Mouse (Mus musculus) gonadal fat pad, adult 2 months (tissue): Measurements from ENCODE around the gene Pabpc4. TPM values are rescaled to one million over a fixed set of nuclear protein-coding genes. Genes with fewer than 3 reads are reported as not detected.
"Not testable (repeated sequence)": the region's sequence is repeated elsewhere in the genome, so short reads cannot be mapped to it uniquely, and the experiment has no call there.

ENCODE experiments used
- DNase-seq: peaks from one replicate; pipeline ENCODE4 v3.0.0-alpha.2; 2012; ENCODE audit warnings: low read depth
- polyA plus RNA-seq: library from polyadenylated mRNA; depleted of rRNA; stranded (reverse); fragments of >200 nt; gene quantifications from 2 replicates; pipeline ENCODE4 v1.2.3, GENCODE M21; 2012

The Pabpc4 gene
- polyA plus RNA-seq, 1 experiment: 58.2 TPM

DNA sequence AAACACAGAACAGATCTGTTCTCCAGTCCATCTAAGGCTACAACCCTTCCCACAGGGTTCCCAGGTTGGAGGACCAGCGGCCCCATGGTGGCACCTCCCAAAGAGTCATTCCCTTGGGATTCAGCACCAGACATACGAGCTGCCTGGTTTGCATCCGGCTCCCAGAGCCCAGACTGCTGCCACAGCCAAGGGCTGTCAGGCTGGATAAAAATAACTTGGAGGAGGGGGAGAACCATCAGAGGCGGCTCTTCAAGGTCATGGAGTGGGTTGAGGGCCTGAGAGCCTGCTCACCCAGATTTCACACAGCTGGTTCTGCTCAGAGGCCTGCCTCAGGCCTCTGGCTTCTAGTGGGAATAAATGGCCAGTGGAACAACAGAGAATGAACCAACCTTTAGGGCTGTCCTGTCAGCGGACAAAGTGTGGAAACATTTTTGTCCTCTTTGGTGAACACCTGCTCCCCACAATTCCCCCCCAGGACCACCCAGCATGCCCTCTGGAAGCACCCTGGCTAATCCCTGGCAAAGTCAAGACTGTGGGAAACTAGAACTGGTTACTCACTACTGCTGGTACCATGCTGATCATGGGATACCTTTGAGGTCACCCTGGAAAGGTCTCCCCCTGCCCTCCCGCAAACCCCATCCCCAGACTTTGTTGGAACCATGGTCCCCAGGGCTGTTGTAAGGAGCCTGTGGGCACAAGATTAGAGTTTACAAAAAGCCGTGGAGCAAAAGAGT lies 14.8 kb upstream of the Pabpc4 start:
- no peak for DNase-seq

DNA sequence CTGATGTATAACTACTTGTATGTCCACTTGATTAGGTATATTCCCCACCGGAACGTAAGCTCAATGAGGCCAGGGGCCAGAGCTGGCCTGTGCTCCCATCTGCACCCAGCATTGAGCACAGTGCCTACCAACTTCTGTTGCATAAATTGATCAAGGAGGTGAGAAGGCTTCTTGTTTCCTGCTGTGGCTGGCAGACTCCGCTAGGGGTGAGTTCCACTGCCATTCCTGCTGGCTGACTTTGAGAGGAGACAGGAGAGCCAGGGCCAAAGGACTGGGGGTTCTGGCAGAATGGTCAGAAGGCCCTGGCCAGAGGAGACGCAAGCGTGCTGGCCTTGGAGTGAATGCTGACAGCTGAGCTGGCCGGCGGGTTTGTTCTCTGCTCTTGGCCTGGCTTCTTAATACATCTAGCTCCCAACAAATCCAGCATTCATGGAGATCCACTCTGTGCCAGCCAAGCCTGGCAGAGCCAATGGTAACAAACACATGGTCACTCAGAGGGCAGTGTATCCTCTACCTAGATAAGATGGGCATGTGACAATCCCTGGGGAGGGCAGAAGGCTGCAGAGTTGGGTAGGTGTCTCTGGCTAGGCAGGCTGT lies 13.1 kb upstream of the Pabpc4 start:
- DNase-seq: no peak

DNA sequence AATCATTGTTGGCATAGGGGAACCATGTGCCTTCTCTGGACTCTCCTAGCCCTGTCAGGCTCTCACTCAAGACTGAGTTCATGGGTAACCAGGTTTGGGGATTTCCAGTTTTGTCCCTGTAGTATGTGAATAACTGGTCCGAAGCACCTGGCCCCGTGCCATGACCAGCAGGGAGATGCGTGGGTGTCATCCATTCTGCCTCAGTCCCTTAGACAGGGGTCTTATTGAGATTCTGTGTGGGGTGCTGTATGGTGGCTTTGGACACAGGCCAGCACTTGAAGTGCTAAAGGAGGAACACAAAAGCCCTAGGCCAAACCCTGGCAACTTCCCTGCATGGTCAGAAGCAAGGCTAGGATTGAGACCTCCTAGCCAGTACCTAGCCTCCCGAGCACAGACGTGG lies 9.9 kb upstream of the Pabpc4 start:
- DNase-seq: no peak

DNA sequence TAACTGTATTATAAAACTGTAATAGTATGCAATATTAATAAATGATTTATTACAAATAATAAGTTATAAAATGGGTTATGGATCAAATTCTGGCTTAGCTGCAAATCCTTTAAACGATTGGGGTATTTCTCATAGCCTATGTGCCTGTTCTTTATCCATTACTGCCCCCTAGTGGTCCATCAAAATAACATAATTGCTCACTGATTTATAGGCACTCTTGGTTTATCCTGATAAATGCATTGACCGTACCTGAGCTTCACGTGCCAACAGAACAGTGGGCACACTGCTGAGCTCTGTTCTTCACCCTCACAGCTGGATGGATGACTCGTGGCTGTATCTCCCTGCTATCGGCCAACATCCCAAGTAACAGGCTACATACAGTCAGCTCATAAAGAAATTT lies 7.5 kb upstream of the Pabpc4 start:
- no peak for DNase-seq

DNA sequence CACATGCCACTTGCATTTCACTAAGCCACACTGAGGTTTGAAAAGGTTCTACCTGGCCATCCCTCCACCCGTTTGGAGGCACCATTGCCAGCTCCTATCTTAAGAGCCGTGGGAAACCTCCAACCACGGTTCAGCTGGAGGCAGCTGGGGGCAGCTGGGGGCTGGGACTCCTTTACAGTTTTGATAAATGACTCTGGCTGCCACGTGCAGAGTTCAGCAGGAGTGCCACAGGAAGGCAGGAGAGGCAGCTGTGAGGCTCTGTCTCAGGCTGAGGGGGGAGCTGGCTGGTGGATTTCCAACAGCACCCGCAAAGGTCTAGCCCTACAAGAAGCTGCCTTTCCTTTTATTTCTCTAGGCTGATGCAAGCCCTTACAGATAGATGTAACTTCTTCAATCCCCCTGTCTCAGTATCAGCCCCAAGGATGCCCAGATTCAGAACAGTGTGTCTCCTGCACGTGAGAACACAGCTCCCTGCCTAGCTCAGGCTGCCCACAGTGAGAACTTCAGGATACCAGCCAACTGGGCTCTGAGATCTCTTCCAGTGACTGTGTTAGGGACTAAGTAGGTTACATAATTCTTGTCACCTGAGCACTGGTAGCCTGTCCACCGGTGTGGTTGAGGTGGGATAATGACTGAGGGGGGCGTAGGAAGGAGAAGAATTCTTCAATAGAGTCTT lies 1.9 kb upstream of the Pabpc4 start:
- no peak for DNase-seq

DNA sequence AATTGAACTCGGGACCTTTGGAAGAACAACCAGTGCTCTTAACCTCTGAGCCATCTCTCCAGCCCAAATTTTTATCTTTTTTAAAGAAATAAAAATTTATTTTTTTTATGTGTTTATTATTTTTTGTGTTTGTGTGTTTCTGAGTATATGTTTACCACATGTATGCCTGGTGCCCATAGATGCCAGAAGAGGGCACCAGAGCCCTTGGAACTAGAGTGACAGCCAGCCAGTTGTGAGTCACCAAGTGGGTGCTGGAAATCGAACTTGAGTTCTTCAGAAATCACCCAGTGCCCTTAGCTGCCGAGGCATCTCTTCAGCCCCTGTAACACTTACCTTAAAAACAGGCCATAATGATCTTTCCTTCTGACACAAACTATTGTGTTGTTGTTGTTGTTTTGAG lies 8.9 kb downstream of the Pabpc4 start:
- DNase-seq: no peak

DNA sequence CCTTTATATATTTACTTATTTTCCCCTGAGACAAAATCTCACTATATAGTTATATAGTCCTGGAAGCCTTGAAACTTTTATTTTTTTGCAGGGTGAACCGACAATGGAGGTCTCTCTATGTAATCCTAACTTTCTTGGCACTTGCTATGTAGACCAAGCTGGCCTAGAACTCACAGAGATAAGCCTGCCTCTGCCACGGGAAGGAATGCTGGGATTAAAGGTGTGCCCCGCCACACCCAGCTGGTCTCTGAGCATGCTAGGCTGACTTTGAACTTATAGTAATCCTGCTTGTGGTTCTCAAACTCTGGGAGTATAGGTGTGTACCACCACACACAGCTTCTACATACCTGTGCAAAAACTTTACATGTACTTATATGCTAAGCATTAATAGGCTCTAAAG lies 18.0 kb downstream of the Pabpc4 start:
- no peak for DNase-seq

DNA sequence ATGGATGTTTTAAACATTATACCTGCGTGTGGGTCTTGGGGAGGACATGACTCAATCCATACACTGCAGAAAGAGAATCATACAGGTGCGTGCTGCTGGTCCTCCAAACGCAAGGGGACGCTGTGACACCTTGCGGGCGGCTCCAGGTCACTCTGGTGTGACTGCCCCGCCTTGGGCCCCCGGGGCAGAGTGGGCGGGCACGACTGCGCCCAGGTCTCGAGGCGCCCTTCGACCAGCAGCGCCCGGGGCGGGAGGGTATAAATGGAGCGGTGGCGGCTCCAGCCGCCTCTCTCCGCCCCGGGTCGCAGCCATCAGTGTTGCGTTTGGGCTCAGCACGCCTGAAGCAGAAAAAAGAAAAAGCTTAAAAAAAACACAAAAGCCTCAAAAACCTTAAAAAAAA lies 20.3 kb downstream of the Pabpc4 start:
- DNase-seq: no peak

DNA sequence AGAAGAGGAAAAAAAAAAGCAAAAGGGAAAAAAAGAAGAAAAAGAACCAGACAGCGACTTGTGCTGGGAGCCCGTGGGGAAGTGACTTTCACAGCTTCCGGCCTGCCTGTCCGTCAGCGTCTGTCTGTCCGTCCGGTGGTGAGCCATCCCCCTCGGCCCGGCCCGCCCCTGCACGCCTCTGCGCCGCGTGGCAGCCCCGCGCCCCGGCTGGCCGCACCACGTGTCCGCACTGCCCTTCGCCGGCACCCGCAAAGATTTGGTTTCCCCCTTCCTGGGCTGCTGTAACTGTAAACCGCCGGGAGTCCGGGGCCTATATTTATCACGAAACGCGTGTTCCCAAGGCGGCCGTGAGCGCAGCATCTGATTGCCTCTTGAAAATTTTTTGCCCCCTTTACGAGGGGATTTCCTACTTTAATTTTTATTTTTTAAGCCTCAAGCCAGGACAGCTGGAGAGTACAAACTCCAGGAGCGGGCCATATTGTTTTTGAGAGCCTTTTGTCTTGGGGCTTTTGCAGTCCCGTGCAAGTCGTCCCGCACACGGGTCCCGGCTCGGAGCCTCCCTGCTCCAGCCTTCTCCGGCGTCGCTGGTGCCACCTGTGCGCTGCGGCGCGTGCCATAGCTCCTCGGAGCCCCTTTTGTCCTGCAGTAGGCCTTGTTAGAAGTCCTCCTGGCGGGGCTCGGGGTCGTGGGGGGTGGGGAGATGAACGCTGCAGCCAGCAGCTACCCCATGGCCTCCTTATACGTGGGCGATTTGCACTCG lies 20.9 kb downstream of the Pabpc4 start:
- not testable (repeated sequence) for DNase-seq

DNA sequence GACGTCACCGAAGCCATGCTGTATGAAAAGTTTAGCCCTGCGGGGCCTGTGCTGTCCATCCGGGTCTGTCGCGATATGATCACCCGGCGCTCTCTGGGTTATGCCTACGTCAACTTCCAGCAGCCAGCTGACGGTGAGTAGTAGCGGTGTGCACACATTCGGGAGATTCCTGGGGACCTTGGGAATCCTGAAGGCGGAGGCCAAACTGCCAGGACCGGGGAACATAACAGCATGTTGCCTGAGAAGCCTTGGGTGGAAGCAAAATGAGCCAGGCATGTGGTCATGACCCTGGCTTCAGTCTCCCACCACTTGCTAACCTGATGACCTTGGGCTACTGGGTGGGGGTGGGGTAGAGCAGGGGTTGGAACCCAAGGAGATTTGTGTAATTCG lies 21.5 kb downstream of the Pabpc4 start:
- DNase-seq: not testable (repeated sequence)

DNA sequence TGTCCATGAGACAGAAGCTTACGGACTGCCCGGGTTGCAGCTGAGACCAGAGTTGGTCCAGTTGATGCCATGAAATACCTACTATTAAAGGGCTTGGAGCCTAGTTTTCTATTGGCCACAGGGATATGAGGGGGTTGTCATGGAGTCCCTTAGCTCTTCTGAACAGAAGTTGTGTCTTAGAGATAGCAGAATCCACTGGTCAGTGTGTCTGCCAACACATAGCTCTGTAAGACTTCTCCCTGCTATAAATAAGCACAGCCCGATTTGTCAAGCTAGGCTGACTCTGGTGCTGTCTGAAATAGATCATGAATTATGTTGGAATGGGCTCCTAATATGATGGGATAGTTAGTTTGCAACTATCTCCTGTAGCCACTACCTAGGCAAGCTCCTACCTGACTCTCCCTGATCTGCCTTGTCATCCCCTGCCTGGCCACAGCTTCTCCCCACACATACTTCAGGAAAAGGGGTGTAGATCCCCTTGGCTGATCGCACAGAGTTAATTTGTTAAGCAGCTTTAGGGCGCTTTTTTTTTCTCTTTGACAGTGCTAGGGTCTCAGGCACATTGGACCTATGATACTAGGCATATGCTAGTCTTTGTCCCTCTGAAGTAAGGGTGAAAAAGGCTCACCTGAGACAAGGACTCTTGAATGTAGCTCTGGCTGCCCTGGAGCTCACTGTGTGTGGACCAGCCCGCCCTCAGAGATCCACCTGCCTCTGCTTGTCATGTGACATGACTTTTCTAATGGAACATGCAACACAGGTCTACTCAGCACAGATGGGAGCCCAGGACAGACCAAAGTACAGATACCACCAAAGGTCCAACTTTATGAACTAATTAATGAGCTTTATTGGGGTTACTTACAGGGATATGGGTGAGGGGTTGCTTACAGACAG lies 22.8 kb downstream of the Pabpc4 start:
- DNase-seq: no peak

DNA sequence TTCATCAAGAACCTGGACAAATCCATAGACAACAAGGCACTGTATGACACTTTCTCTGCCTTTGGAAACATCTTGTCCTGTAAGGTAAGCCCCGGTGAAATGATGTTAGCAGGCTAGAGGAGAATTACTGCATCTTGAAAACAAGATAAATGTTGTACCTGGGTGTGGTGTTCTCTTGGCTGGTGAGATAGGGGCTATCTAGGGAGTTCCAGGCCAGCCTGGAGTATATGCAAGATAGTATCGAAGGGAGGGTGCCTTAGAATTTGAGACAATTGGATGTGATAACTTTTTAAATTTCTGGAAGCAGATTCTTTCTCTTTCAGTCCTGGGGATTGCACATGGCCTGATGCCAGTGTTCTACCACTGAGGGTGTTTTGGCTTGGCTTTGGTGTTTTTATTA lies 24.6 kb downstream of the Pabpc4 start:
- no peak for DNase-seq

DNA sequence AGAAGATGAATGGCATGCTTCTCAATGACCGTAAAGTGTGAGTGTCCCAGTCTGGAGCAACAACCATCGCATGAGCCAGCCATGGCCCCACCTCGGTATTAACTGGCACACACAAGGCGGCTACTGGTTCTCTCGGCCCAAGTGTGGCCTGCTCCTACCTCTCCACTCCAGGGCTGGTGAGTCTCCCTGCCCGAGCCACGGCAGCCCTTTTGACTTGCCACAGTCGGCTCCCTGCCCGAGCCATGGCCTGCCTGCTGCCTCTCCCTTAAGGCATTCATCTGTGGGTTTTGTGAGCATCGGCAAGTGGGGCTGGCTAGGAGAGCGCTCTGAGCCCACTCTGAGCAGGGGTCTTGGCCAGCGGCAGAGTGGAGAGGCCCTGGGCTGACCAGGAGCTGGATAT lies 26.9 kb downstream of the Pabpc4 start:
- no peak for DNase-seq

DNA sequence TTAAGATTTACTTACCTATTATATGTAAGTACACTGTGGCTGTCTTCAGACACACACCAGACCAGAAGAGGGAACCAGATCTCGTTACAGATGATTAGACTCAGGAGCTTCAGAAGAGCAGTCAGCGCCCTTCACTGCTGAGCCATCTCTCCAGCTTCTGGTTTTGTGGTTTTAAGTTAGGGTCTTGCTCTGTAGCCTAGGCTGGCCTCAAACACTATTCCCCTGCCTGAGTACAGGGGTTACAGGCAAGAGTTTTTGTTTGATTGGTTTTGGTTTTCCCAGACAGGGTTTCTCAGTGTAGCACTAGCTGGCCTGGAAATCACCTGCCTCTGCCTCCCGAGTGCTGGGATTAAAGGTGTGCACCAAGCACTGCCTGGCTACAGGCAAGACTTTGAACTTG lies 30.2 kb downstream of the Pabpc4 start:
- no peak for DNase-seq

DNA sequence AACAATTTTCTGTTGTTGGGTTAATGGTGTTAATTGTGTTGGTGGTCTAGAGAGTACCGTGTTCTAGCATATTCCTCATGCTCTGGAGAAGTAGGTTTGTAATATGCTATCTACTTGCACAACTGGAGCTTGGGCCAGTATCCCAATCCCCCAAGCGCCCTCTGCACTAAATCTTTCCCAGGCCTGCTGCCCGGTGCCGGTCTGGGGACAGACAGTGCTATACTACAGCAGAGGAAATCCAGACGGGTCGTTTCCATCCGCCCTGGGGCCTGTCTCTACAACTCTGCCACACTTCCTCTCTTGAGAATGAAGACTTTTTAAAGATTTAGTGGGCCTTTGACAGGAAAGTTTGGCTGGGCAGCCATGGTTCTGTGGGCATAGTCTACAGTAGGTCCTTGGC lies 30.8 kb downstream of the Pabpc4 start:
- DNase-seq: no peak

DNA sequence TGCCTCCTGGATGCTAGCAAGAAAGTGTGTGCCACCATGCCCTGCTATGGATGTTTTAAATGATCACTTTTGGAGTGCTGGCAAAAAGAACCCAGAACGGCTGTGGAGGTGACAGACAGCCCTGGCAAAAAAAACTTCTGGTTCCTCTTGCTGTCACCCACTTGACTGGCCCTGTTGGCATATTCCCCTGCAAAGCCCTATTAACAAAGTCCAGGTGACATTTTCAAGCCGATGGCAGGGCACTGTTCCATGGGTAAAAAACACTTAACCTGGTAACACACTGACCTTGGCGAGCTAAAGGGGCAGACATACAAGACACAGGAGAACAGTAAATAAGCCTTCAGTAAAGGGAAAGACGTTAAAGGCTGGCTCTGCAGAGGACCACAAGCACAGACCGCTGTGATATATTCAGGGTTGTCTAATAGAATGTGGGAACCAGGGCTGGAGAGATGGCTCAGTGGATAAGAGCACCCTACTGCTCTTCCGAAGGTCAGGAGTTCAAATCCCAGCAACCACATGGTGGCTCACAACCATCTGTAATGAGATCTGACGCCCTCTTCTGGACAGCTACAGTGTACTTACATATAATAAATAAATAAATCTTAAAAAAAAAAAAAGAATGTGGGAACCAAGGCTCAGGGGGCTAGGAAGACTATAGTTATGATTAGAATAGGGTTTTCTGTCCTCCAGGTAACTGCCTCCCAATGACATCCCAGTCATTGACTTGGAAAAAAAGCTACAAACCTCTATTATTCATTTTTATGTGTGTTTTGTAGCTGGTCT lies 31.7 kb downstream of the Pabpc4 start:
- no peak for DNase-seq

DNA sequence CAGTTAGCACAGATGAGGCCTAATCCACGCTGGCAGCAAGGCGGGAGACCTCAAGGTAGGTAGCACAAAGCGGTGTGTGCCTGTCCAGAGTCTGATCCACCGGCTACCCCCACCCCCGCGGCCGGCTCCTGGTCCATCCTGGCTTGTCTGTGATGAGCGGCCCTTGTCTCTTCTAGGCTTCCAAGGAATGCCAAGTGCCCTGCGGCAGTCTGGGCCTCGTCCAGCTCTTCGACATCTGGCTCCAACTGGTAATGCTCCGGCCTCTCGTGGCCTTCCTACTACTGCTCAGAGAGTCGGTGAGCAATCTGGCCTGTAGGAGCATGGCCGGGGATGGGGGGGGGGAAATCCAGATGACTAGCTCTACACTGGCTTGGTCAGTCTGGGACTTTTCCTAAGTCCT lies 32.9 kb downstream of the Pabpc4 start:
- DNase-seq: not testable (repeated sequence)

DNA sequence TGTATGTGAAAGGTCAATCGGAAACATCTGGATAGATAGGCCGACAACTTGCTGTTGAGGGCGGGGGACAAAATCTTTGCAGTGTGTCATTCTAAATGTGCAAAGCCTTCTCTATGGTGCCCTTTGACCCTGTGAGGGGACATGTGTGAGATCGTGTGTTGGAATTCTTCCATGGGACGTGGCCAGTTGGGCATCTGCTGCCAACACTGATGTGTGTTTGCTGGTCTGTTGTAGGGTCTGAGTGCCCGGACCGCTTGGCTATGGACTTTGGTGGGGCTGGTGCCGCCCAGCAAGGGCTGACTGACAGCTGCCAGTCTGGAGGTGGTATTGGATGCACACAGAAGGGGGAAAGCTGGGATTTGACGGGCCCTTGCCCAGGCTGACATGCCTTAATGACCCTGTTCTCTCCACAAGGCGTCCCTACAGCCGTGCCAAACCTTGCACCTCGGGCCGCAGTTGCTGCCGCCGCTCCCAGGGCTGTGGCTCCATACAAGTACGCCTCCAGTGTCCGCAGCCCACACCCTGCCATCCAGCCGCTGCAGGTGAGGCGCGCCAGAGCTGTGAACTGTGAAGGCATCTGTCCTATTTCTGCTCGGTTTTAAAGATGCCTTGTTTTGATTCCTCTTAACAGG lies 33.5 kb downstream of the Pabpc4 start:
- DNase-seq: no peak

DNA sequence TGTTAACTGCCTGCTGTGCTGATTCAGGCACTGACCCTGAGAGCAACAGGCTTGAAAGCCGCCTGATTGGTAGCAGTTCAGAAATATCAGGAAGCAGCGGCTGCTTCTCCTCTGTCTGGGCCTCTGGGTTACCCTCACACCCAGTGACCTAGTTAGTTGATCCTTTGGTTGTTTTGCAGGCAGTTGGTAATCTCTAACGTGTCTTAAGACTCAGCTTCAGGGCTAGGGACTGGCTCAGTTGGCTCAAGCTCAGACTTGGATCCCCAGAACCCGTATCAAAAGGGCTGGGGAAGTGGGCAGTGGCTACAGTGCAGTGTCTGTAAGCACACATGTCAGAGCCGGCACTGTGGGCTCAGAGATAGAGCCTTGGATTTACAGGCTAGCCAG lies 34.0 kb downstream of the Pabpc4 start:
- no peak for DNase-seq
